ENCODE assay signal across 18 mouse cellular contexts in the genomic region with DNA sequence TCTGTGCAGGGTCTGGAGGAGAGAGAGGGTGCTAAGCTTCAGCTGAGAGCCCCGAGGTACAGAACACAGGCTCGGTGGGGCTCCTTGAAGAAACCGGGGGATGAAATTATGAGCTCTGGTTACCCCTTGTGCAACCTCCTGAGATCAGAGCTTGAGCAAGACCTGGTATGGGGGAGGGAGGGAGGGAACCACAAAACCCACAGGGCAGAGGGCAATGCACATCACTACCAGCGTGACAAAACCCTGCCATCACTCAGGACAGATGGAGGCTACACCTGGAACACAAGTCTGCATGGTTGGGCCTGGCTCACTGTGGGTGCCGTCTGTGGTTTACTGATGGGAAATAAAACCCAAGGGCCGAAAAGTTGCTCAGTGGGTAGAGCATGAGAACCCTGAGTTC.
"Had no signal": no experiment of that assay in that cellular context is flagged by ENCODE, and none has a peak within 500 bp of the region (broad histone marks: within the 10 kb centered on the region; RNA-seq: fewer than 3 reads in every experiment).

No protein-coding gene starts in this region.

- H3K9ac ChIP-seq: limb, embryonic 13.5 days; lung, embryonic 15.5 days; midbrain, embryonic 12.5 days; stomach, embryonic 15.5 days had no signal

- ATAC-seq: intestine, embryonic 16.5 days; midbrain, embryonic 16.5 days had no signal

- H3K27ac ChIP-seq: limb, embryonic 10.5 days; limb, embryonic 13.5 days; lung, embryonic 15.5 days; midbrain, embryonic 12.5 days; stomach, embryonic 15.5 days had no signal

- H3K4me3 ChIP-seq: limb, embryonic 10.5 days; limb, embryonic 13.5 days; lung, embryonic 15.5 days; midbrain, embryonic 12.5 days; stomach, embryonic 15.5 days had no signal

- H3K4me2 ChIP-seq: limb, embryonic 13.5 days; lung, embryonic 15.5 days; midbrain, embryonic 12.5 days; stomach, embryonic 15.5 days had no signal

- H3K4me1 ChIP-seq: limb, embryonic 10.5 days; limb, embryonic 13.5 days; lung, embryonic 15.5 days; midbrain, embryonic 12.5 days; stomach, embryonic 15.5 days had no signal

- DNase-seq: kidney, adult 18-20 months; kidney, adult 9 months; kidney, postnatal 14 days; kidney, postnatal 4 days; lung, adult 18-20 months; lung, postnatal 10 days; lung, postnatal 36 days; right cerebral cortex, adult 18-20 months; right cerebral cortex, postnatal 14 days; right cerebral cortex, postnatal 4 days; thymus, postnatal 25 days had no signal

- H3K9me3 ChIP-seq: limb, embryonic 10.5 days; limb, embryonic 13.5 days; lung, embryonic 15.5 days; midbrain, embryonic 12.5 days; stomach, embryonic 15.5 days had no signal

- H3K27me3 ChIP-seq: limb, embryonic 13.5 days; lung, embryonic 15.5 days; midbrain, embryonic 12.5 days; stomach, embryonic 15.5 days had no signal

- H3K36me3 ChIP-seq: lung, embryonic 15.5 days; stomach, embryonic 15.5 days had no signal
